Mouse (Mus musculus) lung, postnatal 4 days (tissue): ENCODE data around the gene Cpm.

Source experiments
- DNase-seq, 2 experiments: peaks; one replicate each; pipeline ENCODE4 v3.0.0; 2021

The Cpm gene

DNA sequence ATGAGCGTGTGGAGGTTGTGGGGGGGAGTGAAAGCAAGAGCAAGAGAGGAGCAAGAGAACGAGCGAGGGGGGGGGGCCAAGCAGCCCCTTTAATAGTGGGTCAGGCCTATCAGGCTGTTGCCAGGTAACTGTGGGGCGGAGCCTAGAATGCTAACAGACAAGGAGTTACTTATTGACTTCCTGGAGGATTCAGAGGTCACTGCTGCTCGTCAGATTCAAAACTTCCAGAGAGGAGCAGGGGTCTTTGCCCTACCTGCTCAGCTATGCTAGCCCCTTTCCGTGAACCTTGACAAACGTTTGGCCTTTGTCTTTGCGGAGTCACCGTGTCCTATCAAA is 34.5 kb downstream of the Cpm start:
- DNase-seq: peak; percentile 43 to 54

DNA sequence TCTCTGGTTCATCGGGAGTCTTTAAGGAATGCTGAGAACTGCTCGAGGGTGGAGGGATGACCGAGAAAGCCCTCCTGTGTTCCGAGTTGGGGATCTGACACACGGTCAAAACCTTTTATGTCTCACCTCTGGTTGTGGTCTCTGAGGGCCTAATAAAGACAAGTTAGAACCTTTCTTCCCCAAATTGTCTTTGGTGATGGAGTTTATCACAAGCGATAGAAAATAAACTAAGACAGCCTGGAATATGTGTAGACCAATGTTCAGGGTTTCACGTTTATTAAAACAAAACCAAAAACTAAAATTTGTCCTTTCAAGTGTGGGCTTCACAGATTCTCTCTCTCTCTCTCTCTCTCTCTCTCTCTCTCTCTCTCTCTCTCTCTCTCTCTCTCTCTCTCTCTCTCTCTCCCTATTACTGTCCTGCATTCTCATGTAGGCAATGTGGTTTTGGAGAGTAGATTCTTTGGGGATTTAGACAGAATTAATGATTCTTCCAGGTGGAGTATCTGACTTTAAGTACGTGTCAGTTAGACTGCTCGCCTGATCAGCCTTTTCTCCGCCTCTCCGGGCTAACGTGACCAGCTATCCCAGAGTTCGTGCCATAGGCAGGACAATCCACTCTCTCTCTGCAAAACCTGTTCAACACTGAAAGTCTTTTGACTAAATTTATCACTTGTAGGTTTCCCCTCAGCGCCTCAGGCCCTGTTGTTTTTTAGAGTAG is 35.1 kb downstream of the Cpm start:
- no peak for DNase-seq

DNA sequence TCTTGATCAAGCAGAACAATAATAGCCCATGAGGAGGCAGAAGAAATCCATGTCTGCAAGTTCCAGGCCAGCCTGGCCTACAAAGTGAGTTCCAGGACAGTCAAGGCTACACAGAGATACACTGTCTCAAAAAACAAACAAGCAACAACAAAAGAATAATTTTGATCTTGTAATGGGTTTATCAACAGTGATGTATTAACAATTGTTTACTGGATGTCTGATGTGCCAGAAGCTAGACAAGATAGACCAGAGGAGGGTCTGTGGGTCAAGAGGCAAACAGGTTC is 35.6 kb downstream of the Cpm start:
- no peak for DNase-seq

DNA sequence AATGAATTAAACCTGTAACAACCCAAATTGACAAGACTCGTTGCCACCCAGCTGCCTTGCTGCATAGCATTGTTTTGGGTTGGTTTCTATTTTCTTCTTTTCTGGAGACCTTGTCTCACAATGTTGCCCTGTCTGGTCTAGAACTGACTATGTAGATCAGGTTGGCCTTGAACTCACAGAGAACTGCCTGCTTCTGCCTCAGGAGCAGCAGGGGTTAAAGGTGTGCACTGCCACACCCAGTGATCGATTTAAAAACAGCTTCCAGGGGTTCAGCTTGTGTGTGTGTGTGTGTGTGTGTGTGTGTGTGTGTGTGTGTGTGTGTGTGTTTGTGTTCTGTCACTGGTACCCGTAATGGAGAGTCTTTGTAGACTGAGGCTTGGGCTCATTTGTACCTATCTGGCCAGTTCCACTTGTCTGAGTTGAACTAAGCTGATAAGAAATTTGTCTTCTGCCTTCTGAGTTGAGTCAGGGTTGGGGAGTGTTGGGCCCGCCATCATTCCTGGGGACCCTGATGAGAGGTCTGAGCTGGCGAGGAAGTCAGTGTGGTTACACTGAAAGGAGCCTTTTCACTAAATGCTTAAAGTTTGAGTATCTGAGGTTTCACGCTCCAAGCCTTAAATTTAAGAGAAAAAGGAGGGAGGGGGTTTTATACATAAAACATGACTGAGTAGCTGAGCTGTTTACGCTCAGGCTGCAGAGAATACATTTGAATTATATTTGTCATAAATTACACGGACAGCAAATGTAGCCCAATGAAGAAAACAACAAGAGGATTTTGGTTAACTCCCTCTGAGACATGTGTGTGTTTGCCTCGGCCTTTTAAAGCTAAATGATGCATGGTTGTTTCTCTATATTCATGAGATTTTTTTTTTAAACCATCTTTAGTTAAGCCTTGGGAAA is 36.3 kb downstream of the Cpm start:
- no peak for DNase-seq

DNA sequence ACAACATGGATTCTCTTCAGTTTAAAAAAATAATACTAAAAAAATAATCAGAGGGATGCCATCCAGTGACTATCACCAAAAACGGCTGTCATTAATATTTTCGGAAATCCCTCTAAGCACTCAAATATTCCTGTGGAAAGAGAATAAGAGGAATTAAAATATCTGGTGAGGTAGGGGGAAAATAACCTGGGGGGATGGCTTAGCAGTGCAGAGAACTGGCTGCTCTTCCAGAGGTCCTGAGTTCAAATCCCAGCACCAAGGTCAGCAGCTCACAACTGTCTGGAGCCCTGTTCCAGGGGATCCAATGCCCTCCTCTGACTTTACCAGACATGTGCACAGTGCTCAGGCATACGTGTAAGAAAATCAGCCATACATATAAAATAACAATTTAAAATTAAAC is 37.1 kb downstream of the Cpm start:
- no peak for DNase-seq

DNA sequence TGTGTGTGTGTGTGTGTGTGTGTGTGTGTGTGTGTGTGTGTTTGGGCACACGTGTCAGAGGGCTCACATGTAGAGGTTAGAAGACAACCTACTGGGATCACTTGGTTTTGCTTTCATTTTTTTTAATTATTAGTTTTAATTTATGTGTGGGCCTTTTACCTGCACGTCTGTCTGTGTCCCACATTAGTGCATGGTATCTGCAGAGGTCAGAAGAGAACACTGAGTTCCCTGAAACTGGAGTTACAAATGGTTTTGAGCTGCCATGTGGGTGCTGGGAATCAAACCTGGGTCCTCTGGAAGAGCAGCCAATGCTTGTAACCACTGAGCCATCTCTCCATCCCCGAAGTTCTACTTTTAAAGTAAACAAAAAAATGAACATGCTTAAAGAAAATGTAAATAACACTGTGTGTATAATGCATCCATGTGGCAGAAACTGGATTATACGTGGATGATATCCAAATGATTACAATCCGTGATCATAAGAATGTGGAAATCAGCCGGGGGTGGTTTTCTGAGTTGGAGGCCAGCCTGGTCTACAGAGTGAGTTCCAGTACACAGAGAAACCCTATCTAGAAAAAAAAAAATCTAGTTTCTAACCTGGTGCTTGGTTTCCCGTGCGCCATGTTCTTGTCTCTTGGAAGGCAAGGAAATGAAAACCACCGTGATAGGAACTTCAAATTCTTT is 37.8 kb downstream of the Cpm start:
- DNase-seq: no peak

DNA sequence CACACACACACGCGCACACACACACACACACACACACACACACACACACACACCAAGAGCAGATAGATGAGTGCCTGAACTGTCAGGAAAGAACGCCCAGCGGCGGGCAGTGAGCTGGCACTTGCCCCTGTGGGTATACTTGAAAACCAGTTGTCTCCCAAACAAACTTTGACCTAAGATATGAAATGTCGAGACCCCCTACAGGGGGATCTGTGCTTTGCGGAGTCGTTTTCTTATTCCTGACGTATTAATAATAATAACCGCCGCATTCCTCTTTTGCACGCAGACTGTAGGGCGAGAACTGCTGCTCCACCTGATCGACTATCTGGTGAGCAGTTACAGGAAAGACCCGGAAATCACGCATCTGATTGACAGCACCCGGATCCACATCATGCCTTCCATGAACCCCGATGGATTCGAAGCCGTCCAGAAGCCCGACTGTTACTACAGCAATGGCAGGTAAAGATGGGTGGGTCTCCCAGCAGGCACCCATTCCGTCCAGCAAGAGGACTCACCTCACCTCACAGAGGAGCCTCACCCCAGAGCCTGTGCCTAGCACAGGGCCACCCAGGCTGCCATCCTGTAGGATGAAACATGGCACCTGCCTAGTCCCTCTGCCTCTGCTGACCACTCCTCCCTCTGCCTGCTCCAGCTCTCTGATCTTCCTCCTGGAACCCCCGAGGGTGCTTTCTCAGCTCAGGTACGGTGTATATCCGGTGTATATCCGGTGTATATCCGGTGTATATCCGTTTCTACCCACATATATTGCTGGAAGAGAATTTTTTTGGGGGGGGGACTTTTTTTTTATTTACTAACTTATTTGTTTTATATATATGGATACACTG is 38.6 kb downstream of the Cpm start:
- no peak for DNase-seq

DNA sequence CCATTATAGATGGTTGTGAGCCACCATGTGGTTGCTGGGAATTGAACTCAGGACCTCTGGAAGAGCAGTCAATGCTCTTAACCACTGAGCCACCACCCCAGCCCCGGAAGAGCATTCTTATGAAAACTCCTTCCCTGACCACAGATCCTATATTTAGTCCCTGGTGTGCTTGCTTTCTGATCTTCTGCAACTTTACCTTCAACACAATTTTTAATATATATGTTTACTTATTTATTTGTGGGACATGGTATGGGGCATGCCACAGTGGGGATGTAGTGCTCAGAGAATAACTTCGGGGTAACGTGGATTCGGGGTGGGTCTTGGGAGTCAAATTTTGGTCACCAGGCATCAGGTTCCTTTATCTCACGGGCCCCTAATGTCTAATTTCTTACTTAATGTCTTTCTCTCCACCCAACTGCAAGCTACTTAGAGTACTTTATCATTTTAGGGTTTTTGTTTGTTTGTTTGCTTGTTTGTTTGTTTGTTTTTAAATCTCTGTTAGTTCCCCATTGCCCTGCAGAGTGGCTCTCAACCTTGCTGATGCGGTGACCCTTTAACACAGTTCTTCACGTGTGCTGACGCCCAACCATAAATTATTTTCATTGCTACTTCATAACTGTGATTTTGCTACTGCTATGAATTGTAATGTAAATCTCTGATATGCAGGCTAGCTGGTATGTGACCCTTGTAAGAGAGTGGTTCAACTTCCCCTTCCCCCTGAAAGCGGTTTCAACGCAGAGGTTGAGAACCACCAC is 39.4 kb downstream of the Cpm start:
- no peak for DNase-seq

DNA sequence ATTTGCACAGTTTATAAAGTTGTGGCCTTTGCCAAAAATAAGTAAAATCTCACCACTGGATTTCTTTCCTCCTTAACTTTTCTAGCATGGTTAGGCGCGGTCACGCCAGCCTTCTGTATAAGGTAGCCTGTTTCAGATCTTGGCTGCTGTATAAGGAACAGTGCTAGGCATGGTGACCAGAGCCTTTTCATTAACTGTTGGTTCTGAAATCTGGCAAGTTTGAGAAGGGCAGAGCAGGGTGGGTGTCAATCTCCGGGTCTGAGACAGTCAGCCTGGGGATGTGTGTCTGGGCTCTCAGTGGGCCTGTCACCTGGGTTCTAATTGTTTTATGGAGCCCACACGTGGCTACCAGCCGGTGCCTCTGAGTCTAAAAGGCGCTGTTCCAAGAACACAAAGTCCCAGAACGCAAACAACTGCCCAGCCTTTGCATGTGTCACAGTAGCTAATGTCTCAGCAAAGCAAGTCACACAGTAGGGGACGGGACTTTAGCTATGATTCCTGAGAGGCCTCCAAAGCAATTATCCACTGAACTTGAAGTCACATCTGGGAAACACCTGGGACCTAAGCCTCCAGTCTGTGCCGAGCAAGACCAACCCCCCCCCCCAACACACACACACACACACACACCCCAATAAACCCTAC is 40.3 kb downstream of the Cpm start:
- no peak for DNase-seq

DNA sequence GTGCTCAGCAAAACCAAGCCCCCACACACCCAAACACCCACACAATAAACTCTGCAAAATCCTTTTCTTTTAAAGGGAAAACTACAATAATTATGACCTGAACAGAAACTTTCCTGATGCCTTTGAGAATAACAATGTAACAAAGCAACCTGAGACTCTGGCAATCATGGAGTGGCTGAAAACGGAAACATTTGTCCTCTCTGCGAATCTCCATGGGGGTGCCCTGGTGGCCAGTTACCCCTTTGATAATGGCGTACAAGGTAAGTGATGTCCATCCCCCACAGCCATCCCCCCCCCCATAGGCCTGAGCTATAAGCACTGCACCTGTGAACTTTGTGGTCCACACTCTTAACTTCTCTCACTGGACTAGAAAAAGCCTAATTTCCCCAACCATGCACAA is 40.8 kb downstream of the Cpm start:
- no peak for DNase-seq

DNA sequence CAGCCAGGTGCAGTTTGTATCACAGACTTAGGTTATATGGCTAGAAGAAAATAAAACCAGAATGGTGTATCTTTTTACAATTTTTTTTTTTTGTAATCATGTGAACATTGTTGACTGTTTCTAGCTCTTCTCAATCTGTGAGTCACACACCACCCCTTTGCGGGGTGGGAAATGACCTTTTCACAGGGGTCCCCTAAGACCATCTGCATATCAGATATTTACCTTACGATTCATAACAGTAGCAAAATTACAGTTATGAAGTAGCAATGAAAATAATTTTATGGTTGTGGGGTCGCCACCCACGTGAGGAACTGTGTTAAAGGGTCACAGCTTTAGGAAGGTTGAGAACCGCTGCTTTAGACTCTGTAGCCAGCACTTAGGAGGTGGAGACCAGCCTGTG is 41.5 kb downstream of the Cpm start:
- DNase-seq: no peak

DNA sequence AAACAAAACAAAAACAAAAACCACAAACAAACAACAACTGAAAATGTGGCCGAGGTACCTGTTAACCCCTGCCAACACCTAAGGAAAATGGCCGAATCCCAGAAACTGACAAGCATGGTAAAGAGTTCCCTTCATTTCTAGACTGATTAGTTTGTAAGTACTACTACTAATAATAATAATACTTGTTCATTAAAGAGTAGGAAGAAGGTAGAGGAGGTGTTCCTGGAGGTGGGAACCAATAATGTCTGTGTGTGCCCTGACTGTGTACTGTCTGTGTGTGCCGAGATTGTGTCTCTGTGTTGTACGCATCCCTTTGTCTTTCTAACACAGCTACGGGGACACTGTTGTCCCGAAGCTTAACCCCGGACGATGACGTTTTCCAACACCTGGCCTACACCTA is 42.0 kb downstream of the Cpm start:
- no peak for DNase-seq

DNA sequence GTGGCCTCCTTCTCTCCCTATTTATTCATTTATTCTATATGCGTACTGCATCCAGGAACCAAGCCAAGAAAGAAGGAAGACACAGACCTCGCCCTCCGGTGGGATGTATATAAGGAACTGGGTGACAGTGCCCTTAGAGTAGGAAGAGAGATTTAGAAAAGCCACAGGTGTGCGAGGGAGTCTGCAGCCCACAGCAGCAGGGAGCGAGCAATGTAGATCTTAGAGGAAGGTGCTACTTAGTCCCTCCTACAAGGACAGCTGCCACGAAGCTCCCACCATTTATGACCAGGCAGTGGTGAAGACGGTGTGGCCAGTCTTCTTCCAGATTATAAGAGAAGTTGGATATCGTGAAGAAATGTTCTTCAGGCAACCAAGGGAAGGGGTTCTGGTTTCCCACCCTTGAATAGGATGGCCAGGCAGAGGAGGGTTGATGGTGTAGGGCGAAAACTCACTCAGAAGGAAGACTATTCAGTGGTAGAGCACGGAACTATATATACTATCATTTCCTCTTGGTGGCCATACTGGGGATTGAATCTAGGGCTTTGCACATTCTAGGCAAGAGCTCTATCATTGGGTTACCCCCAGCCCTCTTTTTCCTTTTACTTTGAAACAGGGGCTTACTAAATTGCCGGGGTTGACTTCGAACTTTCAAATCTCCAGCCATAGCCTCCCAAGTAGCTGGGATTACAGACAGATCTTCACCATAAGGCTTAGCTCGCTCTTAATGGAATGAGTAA is 42.8 kb downstream of the Cpm start:
- DNase-seq: no peak

DNA sequence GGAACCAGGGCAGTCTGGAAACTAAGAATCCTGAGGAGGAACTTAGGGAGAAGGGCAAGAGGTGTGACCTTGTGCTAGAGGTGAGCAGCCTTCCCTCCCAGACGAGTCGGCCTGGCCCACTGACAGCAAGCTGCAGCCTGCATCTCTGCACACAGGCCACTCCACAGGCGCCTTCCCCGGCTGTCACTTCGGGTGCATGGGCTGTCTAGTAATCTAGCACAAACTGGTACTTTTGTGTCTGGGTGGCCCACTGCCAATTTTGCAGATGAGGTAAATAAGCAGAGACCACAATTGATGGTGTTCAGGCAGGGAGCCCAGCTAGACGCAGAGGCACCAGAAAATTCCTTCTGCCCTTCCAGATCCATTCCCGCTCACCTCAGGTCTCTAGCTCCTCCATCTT is 43.4 kb downstream of the Cpm start:
- peak; percentile 26 to 71 for DNase-seq

DNA sequence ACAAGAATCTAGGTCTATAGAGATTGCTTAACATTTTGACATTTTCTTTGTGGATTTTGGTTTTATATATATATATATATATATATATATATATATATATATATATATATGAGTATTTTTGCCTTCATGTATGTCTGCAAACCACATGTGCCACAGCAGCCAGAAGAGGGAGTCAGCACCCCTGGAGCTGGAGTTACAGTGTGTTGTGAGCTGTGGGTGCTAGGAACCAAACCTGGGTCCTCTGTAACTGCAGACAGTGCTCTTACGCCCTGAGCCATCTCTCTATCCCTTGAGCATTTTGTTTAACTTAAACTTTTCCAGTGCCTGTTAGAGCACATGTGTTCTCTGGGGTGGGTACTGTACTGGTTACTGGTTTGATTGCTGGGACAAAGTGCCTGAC is 44.6 kb downstream of the Cpm start:
- no peak for DNase-seq

DNA sequence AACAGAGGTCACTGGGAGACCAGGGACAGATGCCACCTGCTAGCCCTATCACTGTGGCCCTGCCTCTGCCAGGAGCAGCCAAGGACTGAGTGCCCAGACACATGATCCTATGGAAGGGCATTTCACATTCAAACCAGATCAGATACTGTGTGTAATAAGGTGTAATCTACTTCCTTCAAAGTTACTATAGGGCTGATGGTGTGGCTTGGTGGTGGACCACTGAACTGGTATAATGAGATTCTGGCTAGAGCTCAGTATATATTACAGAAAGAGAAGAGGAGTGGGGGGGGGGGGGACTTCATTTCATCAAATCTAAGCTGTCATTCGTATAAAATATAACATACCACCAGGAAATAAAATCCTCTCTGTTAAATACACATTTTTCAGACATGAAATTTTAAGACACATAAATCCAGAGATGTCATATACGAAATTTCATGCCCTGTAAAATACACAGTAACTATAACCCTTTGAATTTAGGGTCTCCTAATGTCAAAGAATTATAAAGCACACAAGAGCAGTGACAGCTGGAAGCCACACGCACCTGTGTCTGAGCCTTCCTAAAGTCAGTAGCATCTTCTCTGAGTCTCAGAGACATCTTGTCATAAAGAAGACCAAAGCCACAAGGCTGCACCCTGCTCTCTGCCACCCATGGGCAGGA is 45.2 kb downstream of the Cpm start:
- no peak for DNase-seq

DNA sequence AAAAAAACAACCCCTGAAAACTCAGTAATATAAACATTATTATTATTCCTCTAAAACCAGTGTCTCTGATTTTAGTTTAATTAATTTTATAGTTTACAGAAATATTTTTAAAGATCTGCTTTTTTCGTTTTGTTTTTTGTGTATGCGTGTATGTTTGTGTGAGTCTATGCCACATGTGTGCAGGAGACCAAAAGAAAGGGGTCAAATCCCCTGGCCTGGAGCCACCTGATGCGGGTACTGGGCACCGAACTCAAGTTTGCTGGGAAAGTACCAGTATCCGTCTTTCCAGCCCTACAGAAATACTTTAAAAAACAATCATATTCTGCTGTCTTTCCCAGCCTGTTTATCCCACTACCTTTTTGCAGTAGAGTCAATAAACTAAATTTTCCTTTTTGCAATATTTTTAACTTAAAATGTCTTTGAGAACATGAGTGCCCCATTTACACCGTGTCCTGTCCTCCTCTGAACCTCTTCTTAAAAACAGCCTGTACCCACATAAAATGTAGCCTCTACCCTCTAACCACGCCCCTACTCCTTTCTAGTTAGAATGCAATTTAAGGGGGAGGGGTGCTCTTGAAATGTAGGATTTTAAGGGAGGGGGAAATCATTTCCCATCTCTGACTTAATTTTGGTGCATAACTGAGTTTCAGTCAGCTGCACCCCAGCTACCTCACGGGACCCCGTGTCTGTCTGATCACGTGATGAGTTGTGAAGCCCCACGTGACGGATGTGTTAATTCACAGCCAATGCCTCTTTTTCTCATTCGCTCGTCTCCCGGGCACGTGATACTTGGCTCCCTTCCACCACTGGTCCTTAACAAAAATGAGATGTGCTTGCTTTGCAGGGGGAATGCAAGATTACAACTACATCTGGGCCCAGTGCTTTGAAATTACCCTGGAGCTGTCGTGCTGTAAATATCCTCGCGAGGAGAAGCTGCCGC is 46.1 kb downstream of the Cpm start:
- DNase-seq: peak; percentile 48 to 57

DNA sequence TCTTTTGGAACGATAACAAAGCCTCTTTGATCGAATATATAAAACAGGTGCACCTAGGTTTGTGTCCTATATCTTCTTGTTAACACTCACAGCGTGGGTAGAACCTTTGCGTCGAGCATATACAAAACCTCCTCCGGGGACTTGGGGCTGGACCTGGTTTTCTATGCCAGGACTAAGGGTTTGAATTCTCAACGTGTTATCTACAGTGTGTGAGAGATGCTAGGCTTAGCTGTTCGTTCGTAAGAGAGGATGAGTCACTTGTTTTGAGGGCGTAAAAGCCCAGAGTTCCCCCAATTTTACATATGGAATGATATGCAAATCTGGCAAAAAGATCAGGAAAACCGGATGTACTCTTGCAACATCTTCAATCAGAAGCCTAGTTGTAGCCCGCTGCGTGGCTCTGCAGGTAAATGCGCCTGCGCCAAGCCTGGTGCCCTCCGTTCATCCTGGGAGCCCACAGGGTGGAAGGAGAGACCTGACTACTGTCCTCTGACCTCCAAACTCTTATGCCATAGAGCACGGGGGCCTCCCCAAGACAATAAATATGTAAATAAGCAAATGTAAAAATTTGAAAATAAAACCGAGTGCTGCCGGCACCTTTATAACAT is 46.8 kb downstream of the Cpm start:
- no peak for DNase-seq
